Mouse (Mus musculus) cerebellum, adult 2 months (tissue): ENCODE results near the gene Adamtsl3. TPM values are rescaled to one million over a fixed set of nuclear protein-coding genes. Genes with fewer than 3 reads are reported as not detected.

ENCODE experiments used
- DNase-seq, 2 experiments: peaks; one replicate each; pipeline ENCODE4 v3.0.0; 2021
- H3K27ac ChIP-seq: fragments of 200-500 bp; 2 replicates; pipeline ENCODE4 v1.5.1; 2012; ENCODE audit warnings: low read length, control low read depth, inconsistent platforms; ENCODE audit not compliant: insufficient read depth
- H3K27me3 ChIP-seq: fragments of 200-500 bp; 2 replicates; pipeline ENCODE4 v1.6.1; 2012; ENCODE audit warnings: inconsistent platforms, mild to moderate bottlenecking, low read length, moderate library complexity; ENCODE audit not compliant: control insufficient read depth, insufficient read depth
- H3K4me1 ChIP-seq: fragments of 200-500 bp; 2 replicates; pipeline ENCODE4 v1.6.1; 2011; ENCODE audit warnings: low read length; ENCODE audit not compliant: control insufficient read depth, insufficient read depth
- H3K4me3 ChIP-seq: fragments of 200-500 bp; replicated peaks from 2 replicates; pipeline ENCODE3; 2011; ENCODE audit warnings: mild to moderate bottlenecking, low read depth, low read length, control low read depth; ENCODE audit not compliant: insufficient read depth
- CTCF ChIP-seq: fragments of 200-500 bp; IDR thresholded peaks from 2 replicates; pipeline ENCODE4 v1.5.1; 2011; ENCODE audit warnings: low read depth, mild to moderate bottlenecking, control low read depth, low read length, moderate library complexity, borderline replicate concordance; ENCODE audit not compliant: insufficient read depth
- POLR2A ChIP-seq: fragments of 200-500 bp; IDR thresholded peaks from 2 replicates; pipeline ENCODE4 v1.6.1; 2011; ENCODE audit warnings: low read length, control low read depth, borderline replicate concordance; ENCODE audit not compliant: insufficient read depth
- WGBS: fragments of 180-500 bp; shearing (Covaris S2); methylation state at CpG from one replicate; pipeline ENCODE4 v1.1.7; 2018; 5-methylcytosine and 5-hydroxymethylcytosine counted together
- polyA plus RNA-seq: library from polyadenylated mRNA; depleted of rRNA; stranded (reverse); fragments of >200 nt; gene quantifications from 2 replicates; pipeline ENCODE4 v1.2.3, GENCODE M21; 2012

Adamtsl3 gene
- polyA plus RNA-seq, 1 experiment, result 0.72 TPM

GRCm38 (mm10) chr7:82494220-82494619 is 158.7 kb downstream of the Adamtsl3 start:
- 75% methylated on average over 2 of the region's 2 CpGs for WGBS
- DNase-seq, result no peak
- Histone ChIP-seq H3K4me1 (no peaks in the 10 kb centered on the region), H3K27me3 (no peaks in the 10 kb centered on the region), H3K4me3 (no peak overlapping the region), H3K27ac (no peak overlapping the region)
- no peak for TF ChIP-seq CTCF
- TF ChIP-seq POLR2A, result no peak

GRCm38 (mm10) chr7:82497064-82497463 is 161.6 kb downstream of the Adamtsl3 start:
- 90% methylated on average over 4 of the region's 4 CpGs for WGBS
- TF ChIP-seq POLR2A, result no peak
- no peak for TF ChIP-seq CTCF

DNA sequence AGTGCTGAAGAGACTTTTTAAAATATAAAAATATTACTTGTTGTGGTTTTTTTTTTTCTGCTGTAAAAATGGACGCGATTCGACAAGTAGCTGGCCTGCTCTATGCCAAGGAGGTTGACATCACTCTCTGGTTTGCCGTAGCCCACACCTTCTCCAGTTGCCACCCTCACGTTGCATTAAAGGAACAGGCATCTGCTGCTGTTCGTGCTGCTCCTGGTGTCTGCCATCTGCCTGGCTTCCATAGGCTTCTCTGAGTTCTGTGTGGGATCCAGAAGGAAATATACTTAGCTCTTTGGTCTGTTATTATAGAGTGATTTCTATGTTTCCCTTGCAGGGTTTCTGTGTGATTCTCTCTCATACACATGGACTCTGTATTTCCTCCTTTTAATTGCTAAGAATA is 165.8 kb downstream of the Adamtsl3 start:
- TF ChIP-seq CTCF, result no peak
- no peak for TF ChIP-seq POLR2A
- no peak for DNase-seq
- WGBS, result 72% methylated on average over 6 of the region's 6 CpGs
- Histone ChIP-seq H3K27ac (no peak overlapping the region), H3K4me3 (no peak overlapping the region), H3K27me3 (no peaks in the 10 kb centered on the region), H3K4me1 (no peaks in the 10 kb centered on the region)

More at GRCm38 (mm10) chr7:82497064-82497463, 161.6 kb downstream of the Adamtsl3 start:
- no peaks in the 10 kb centered on the region for H3K4me1 ChIP-seq
- no peak for DNase-seq
- no peak overlapping the region for H3K27ac ChIP-seq
- no peaks in the 10 kb centered on the region for H3K27me3 ChIP-seq
- no peak overlapping the region for H3K4me3 ChIP-seq

DNA sequence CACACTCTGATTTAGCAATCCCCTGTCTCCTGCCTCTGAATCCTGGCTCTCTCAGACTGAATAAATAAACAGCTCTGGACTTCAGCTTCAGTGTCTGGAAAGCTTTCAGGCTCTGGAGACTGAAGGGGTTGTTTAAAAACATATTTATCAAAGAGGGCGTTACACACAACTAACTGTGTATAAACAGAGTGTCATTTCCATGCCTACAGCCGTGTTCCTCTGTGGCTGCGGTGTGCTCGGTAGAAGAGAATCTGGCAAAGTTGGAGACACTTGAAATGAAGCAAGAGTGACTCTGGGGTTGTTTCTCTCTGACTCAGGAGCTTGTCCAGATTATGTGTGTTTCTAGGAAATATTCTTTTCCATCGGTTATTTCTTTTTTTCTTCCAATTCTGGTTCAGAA is 167.0 kb downstream of the Adamtsl3 start:
- Histone ChIP-seq H3K4me1 (no peaks in the 10 kb centered on the region), H3K27me3 (no peaks in the 10 kb centered on the region), H3K27ac (no peak overlapping the region), H3K4me3 (no peak overlapping the region)
- WGBS, result 81% methylated on average over 5 of the region's 5 CpGs
- DNase-seq, result no peak
- TF ChIP-seq CTCF (no peak), POLR2A (no peak)

- 30% methylated on average over 4 of the region's 4 CpGs for WGBS
- DNase-seq, result peak; percentile 39 to 50
- Histone ChIP-seq H3K4me3 (no peak overlapping the region), H3K4me1 (no peaks in the 10 kb centered on the region), H3K27ac (no peak overlapping the region), H3K27me3 (no peaks in the 10 kb centered on the region)
- peak; percentile 62 for TF ChIP-seq CTCF
- no peak for TF ChIP-seq POLR2A
These were observed 168.6 kb downstream of the Adamtsl3 start for GRCm38 (mm10) chr7:82504101-82504500.

- no peak for TF ChIP-seq CTCF
- TF ChIP-seq POLR2A, result no peak
- no peak for DNase-seq
- H3K4me1 ChIP-seq, result no peaks in the 10 kb centered on the region
- H3K27me3 ChIP-seq, result no peaks in the 10 kb centered on the region
- no peak overlapping the region for H3K27ac ChIP-seq
- H3K4me3 ChIP-seq, result no peak overlapping the region
- WGBS, result 92% methylated on average over 5 of the region's 5 CpGs
These were observed 195.1 kb downstream of the Adamtsl3 start for GRCm38 (mm10) chr7:82530583-82530982.

DNA sequence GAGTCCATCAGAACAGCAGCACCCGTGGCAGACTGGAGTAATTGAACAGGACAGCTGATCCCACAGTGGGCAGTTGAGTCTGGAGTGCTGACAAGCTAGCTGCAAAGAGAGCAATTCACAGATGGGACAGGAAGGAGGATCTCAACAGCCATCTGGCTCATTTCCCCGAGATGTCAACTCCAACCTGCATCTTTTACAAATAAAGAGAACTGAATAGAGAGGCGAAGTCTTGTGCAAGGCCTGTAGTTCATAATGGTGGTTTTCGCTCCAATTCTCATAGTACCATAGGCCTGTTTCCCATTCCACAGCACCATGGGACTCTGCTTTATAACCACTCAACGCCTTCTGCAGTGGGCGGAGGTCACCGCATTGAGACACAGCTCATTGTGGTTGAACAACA is 195.9 kb downstream of the Adamtsl3 start:
- no peaks in the 10 kb centered on the region for H3K27me3 ChIP-seq
- WGBS, result 55% methylated on average over 7 of the region's 7 CpGs
- no peak overlapping the region for H3K27ac ChIP-seq
- no peaks in the 10 kb centered on the region for H3K4me1 ChIP-seq
- peak; percentile 23 to 60 for DNase-seq
- TF ChIP-seq CTCF (no peak), POLR2A (no peak)
- H3K4me3 ChIP-seq, result no peak overlapping the region

DNA sequence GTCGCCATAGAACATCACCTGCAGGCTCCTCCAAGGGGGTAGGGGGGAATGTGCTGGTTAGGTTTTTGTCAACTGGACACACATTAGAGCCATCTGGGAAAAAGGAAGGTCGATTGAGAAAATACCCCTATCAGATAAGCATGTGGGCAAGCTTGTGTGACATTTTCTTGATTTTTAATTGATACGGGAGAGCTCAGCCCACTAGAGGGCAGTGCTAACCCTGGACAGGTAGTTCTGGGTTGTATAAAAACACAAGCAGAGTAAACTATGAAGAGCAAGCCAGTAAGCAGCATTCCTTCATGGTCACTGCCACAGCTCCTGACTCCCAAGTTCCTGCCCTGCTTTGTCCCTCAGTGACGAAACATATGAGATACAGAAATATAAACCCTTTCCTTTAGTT is 197.7 kb downstream of the Adamtsl3 start:
- no peak for TF ChIP-seq POLR2A
- TF ChIP-seq CTCF, result no peak
- Histone ChIP-seq H3K27ac (no peak overlapping the region), H3K4me1 (no peaks in the 10 kb centered on the region), H3K27me3 (no peaks in the 10 kb centered on the region), H3K4me3 (no peak overlapping the region)
- DNase-seq, result no peak
- 77% methylated on average over 4 of the region's 4 CpGs for WGBS
